Mouse (Mus musculus) liver, embryonic 13.5 days (tissue): Measurements from ENCODE around the gene Abcf1. TPM values are rescaled to one million over a fixed set of nuclear protein-coding genes. Genes with fewer than 3 reads are reported as not detected.

ENCODE experiments used
- ATAC-seq: fragments of 200-750 bp; cut with Nextera tagmentation; 2 replicates; pipeline ENCODE4 v1.8.0; 2017; ENCODE audit warnings: low read depth, mild to moderate bottlenecking, moderate number of reproducible peaks, moderate library complexity
- DNase-seq: peaks from one replicate; pipeline ENCODE4 v3.0.0; 2022
- H3K27ac ChIP-seq: fragments of 300-500 bp; sonication (generic); 2 replicates; pipeline ENCODE4 v1.5.1; 2015; ENCODE audit warnings: moderate library complexity, mild to moderate bottlenecking, inconsistent platforms
- H3K27me3 ChIP-seq: fragments of 300-500 bp; sonication (generic); 2 replicates; pipeline ENCODE4 v1.6.1; 2015; ENCODE audit warnings: mild to moderate bottlenecking, inconsistent platforms
- H3K36me3 ChIP-seq: fragments of 300-500 bp; sonication (generic); 2 replicates; pipeline ENCODE4 v1.6.1; 2015; ENCODE audit warnings: mild to moderate bottlenecking, inconsistent platforms
- H3K4me1 ChIP-seq: fragments of 300-500 bp; sonication (generic); replicated peaks from 2 replicates; pipeline ENCODE4 v1.6.1; 2015; ENCODE audit warnings: inconsistent platforms
- H3K4me2 ChIP-seq: fragments of 300-500 bp; sonication (generic); 2 replicates; pipeline ENCODE4 v1.6.1; 2015; ENCODE audit warnings: inconsistent platforms, mild to moderate bottlenecking, moderate library complexity
- H3K4me3 ChIP-seq: fragments of 300-500 bp; sonication (generic); replicated peaks from 2 replicates; pipeline ENCODE4 v1.5.1; 2015; ENCODE audit warnings: mild to moderate bottlenecking, inconsistent platforms
- H3K9ac ChIP-seq: fragments of 300-500 bp; sonication (generic); 2 replicates; pipeline ENCODE4 v1.6.1; 2015; ENCODE audit warnings: mild to moderate bottlenecking, inconsistent platforms
- H3K9me3 ChIP-seq: fragments of 300-500 bp; sonication (generic); replicated peaks from 2 replicates; pipeline ENCODE4 v1.6.1; 2016; ENCODE audit warnings: inconsistent platforms
- WGBS: fragments of 180-500 bp; shearing (Covaris S2); methylation state at CpG from one replicate; pipeline ENCODE4 v1.1.7; 2015; ENCODE audit not compliant: insufficient replicate concordance; 5-methylcytosine and 5-hydroxymethylcytosine counted together
- polyA plus RNA-seq: library from polyadenylated mRNA; unstranded; fragments of >200 nt; fragmentation: Nextera tagmentation; extraction: Ambion mirVana; gene quantifications from 2 replicates; pipeline ENCODE4 v1.2.1, GENCODE M21; 2015

Gene Abcf1
- polyA plus RNA-seq, 1 experiment from 2014 or later = 81.3 TPM

- Histone ChIP-seq H3K36me3 (peaks cover 53% of the 10 kb centered on the region), H3K4me3 (peak overlapping the region; percentile 92), H3K27ac (peak overlapping the region; percentile 97), H3K4me2 (peak overlapping the region; percentile 81), H3K9me3 (no peaks in the 10 kb centered on the region), H3K27me3 (no peaks in the 10 kb centered on the region), H3K4me1 (peaks cover 67% of the 10 kb centered on the region), H3K9ac (peak overlapping the region; percentile 98)
- ATAC-seq (peak; percentile 23), DNase-seq (peak; percentile 95)
- 6% methylated on average over 7 of the region's 7 CpGs for WGBS
Observed at GRCm38 (mm10) chr17:35919060-35919715, 50.4 kb downstream of the Abcf1 start.

DNA sequence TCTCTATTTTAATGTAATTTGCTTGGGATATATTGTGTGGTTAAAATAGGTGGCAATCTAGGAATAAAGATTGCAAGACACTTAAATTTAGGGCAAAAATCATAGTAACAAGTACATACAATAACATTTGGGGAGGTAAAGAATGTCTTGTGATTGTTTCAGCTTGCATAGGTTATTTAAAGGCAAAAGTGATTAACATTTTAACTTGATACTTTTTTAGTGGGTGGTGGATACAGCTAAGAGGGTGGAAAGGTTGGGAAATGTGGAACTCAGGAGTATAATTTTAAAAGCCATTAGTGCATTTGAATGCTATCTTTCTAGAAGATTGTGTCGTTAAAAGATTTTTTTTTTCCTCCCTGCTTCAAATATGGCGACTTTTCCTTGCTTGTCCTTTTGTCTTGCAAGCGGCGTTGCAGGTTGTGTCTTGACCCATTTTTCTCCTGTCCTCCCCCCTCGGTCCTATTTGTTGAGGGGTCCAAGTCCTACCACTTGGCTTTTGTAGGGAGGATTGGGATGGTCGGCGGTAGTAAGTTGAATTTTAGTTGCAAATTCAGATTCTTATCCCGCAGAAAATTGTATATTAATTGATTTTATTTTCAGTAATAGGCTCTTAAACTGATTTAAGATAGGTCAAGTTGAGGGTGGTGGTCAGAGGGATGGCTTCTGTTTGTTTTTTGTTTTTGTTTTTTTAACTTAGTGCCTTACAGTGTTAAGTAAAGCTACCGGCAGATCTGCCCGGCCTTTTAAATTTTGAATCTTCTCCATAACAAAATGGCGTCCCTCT is 51.1 kb downstream of the Abcf1 start:
- under 1% methylated on average over 11 of the region's 11 CpGs for WGBS
- peak; percentile 38 for DNase-seq
- peaks cover 64% of the 10 kb centered on the region for H3K4me1 ChIP-seq

GRCm38 (mm10) chr17:35917463-35918251 is 51.9 kb downstream of the Abcf1 start:
- ATAC-seq = no peak
- H3K36me3 ChIP-seq = peaks cover 53% of the 10 kb centered on the region

More for the DNA sequence above, 51.1 kb downstream of the Abcf1 start:
- peak overlapping the region; percentile 92 for H3K4me3 ChIP-seq
- no peak for ATAC-seq
- H3K9ac ChIP-seq = peak overlapping the region; percentile 98
- H3K36me3 ChIP-seq = peaks cover 53% of the 10 kb centered on the region
- no peaks in the 10 kb centered on the region for H3K9me3 ChIP-seq
- H3K27me3 ChIP-seq = no peaks in the 10 kb centered on the region
- H3K4me2 ChIP-seq = peak overlapping the region; percentile 81
- peak overlapping the region; percentile 97 for H3K27ac ChIP-seq

DNA sequence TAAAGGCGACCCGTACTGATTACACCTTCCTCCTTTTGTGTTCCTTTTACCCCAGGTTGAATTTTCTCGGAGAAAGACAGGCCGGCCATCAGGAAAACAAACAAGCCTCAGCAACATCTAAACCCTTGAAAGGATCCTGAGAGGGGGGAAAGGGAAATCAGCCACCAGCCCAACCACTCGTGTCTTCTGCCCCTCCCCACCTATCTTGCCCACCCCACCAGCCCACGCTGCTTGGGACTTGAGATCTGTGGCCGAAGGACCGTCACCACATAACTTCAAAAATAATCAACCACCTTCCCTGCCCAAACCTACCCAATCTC is 52.5 kb downstream of the Abcf1 start:
- WGBS = 0% methylated on average over 8 of the region's 8 CpGs
- Histone ChIP-seq H3K4me2 (peak overlapping the region; percentile 81), H3K4me1 (peaks cover 65% of the 10 kb centered on the region), H3K9me3 (no peaks in the 10 kb centered on the region), H3K36me3 (peaks cover 54% of the 10 kb centered on the region), H3K9ac (peak overlapping the region; percentile 98), H3K27me3 (no peaks in the 10 kb centered on the region), H3K4me3 (peak overlapping the region; percentile 92), H3K27ac (peak overlapping the region; percentile 97)
- no peak for DNase-seq
- ATAC-seq = no peak

More at GRCm38 (mm10) chr17:35917463-35918251, 51.9 kb downstream of the Abcf1 start:
- H3K9me3 ChIP-seq = no peaks in the 10 kb centered on the region
- H3K9ac ChIP-seq = peak overlapping the region; percentile 98
- WGBS = under 1% methylated on average over 13 of the region's 13 CpGs
- H3K27ac ChIP-seq = peak overlapping the region; percentile 97
- H3K4me1 ChIP-seq = peaks cover 65% of the 10 kb centered on the region
- H3K4me2 ChIP-seq = peak overlapping the region; percentile 81
- peak overlapping the region; percentile 92 for H3K4me3 ChIP-seq
- no peaks in the 10 kb centered on the region for H3K27me3 ChIP-seq
- peak; percentile 43 for DNase-seq

DNA sequence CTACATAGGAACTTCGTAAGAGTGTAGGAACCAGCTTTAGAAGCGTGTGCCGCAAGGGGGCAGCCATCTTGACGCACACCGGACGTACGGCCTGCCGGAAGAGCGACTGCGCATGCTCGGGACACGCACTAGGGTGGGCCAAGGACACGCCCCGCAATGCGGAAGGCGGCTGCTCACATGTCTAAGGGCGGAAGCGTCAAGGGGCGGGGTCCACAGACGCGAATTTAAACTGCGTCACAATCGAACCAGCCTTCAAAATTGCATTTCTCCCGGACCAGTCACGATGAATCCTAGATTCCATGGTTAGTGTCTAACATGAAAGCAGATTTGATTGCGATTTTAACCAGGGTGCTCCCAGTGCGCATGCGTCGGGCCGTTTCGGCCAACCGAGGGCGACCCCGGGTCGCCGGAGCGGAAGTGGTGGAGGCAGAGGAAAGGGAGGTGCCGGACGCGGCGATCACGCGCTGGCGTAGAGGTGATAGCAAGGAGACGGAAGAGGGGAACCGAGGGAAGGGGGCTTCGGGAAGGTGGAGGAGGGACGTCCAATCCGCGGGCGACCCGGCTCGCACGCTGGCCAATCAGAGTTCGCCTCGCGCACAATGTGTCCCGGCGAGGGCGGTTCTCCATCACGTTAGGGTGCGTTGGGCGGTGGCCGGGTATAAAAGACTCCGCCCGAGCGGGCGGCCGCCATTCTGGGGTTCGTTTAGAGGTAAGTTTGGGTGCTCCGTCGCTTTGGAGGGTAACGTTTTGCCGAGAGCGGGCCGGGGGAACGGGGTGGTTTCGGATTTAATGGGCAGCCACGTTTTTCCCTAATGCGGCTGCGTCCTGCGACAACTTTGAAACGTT is 53.0 kb downstream of the Abcf1 start, which contains the start of the genes Mrps18b and Ppp1r10:
Gene Mrps18b, minus strand, starts transcription at position 93 of the 846 bp plus-strand sequence.
Gene Ppp1r10, plus strand, starts transcription at position 138 of the 846 bp plus-strand sequence.
- H3K9me3 ChIP-seq = no peaks in the 10 kb centered on the region
- peak within 1 kb of the TSS; percentile 97 for H3K27ac ChIP-seq
- peak within 1 kb of the TSS; percentile 81 for H3K4me2 ChIP-seq
- H3K36me3 ChIP-seq = peaks cover 57% of the 10 kb centered on the region
- peak within 1 kb of the TSS; percentile 98 for H3K9ac ChIP-seq
- peak within 1 kb of the TSS; percentile 92 for H3K4me3 ChIP-seq
- DNase-seq = peak; percentile 98
- peaks cover 61% of the 10 kb centered on the region for H3K4me1 ChIP-seq
- WGBS = under 1% methylated on average over 83 of the region's 83 CpGs
- peak; percentile 88 for ATAC-seq
- no peaks in the 10 kb centered on the region for H3K27me3 ChIP-seq

- under 1% methylated on average over 28 of the region's 28 CpGs for WGBS
- H3K36me3 ChIP-seq = peaks cover 58% of the 10 kb centered on the region
Observed at GRCm38 (mm10) chr17:35915538-35916296, 53.8 kb downstream of the Abcf1 start.

DNA sequence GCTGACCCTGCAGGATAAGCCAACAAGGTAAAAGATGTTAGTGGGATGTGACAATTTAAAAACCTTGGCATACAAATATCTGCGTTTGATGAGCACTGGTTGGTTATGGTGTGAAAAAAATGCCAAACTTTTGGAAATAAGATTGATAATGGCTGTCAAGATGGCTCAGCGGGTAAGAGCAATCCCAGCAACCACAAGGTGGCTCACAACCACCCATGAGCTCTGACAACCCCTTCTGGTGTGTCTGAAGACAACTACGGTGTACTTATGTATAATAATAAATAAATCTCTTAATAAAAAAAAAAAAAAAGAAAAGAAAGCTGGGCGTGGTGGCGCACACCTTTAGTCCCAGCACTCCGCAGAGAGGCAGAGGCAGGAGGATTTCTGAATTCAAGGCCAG is 54.6 kb downstream of the Abcf1 start:
- peaks cover 52% of the 10 kb centered on the region for H3K36me3 ChIP-seq
- peak overlapping the region; percentile 97; the same call in 1 of the 2 replicates for H3K27ac ChIP-seq
- WGBS = 50% methylated on average over 6 of the region's 6 CpGs
- H3K27me3 ChIP-seq = no peaks in the 10 kb centered on the region
- peak overlapping the region; percentile 98 for H3K9ac ChIP-seq
- ATAC-seq (no peak), DNase-seq (no peak)
- peak overlapping the region; percentile 92 for H3K4me3 ChIP-seq
- H3K4me2 ChIP-seq = peak overlapping the region; percentile 81
- peaks cover 51% of the 10 kb centered on the region for H3K4me1 ChIP-seq
- H3K9me3 ChIP-seq = no peaks in the 10 kb centered on the region

More at GRCm38 (mm10) chr17:35915538-35916296, 53.8 kb downstream of the Abcf1 start:
- Histone ChIP-seq H3K9me3 (no peaks in the 10 kb centered on the region), H3K4me2 (peak overlapping the region; percentile 81), H3K9ac (peak overlapping the region; percentile 98), H3K27me3 (no peaks in the 10 kb centered on the region), H3K4me3 (peak overlapping the region; percentile 92), H3K4me1 (peaks cover 56% of the 10 kb centered on the region), H3K27ac (peak overlapping the region; percentile 97)
- peak; percentile 6; the same call in 1 of the 2 replicates for ATAC-seq
- no peak for DNase-seq

DNA sequence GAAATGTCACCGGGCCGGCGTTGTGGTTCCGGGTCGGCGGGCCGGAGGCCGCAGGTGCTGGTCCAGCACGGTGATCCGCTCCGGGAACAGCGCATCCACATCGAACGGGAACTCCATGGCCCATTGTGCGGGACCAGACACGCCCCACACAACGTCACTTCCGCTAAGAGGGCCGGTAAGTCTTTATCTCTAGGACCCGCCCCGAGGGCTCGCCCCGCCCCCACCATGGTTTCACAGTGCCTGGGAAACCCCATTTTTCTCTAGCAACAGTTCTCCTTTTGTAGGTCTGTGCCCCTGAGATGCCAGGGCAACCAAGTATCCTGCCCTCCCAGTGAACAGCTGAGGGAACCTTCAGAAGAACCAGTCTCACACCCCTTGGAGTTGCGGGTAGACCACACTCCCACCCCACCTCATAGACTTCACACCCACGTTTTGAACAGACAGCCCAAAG is 59.6 kb downstream of the Abcf1 start, which contains the start of gene Atat1:
Gene Atat1, minus strand, starts transcription at position 157 of the 451 bp plus-strand sequence.
- H3K9ac ChIP-seq = peak within 1 kb of the TSS; percentile 73
- H3K9me3 ChIP-seq = no peaks in the 10 kb centered on the region
- 2% methylated on average over 25 of the region's 25 CpGs for WGBS
- H3K4me2 ChIP-seq = peak within 1 kb of the TSS; percentile 84
- peak within 1 kb of the TSS; percentile 71 for H3K4me3 ChIP-seq
- DNase-seq (peak; percentile 90), ATAC-seq (peak; percentile 81)
- no peaks in the 10 kb centered on the region for H3K27me3 ChIP-seq
- peaks cover 57% of the 10 kb centered on the region for H3K36me3 ChIP-seq
- H3K27ac ChIP-seq = peak within 1 kb of the TSS; percentile 79
- peaks cover 46% of the 10 kb centered on the region for H3K4me1 ChIP-seq

DNA sequence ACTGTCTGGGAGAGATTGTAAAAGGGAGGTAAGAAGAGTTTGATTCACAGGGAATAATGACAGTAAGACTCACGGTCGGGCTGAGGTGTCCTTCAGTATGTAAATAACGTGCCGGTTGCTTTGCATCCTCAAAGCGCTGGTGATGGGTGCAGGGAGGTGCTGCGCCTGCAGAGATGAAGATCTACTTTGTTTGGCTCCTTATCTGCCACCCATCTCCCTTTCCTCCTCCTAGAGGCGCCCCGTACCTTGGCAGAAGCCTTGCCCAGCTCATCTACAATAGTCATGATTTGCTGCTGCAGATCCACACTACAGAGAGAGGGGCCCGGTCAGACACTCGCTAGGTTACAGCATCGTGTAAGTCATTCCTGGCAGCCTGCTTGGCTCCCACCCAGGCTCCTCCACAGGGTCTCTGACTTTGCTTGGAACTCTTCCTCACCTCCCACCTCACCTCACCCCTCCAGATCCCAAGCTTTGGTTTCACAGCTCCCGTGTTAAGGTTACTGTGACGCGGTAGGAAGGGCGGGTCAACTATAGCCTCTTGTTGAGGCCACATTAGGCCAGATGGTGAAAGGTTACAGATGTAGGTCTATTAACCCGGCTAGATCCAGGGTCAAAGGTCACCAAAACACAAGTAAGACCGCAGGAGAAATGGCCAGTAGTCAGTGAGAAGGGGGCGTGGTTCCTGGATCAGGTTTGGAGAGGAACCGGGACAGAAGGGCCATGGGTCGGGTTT is 60.2 kb downstream of the Abcf1 start:
- ATAC-seq = peak; percentile 53

More for the DNA sequence above, 60.2 kb downstream of the Abcf1 start:
- peak overlapping the region; percentile 84 for H3K4me2 ChIP-seq
- peak overlapping the region; percentile 71 for H3K4me3 ChIP-seq
- WGBS = 38% methylated on average over 20 of the region's 20 CpGs
- DNase-seq = no peak
- H3K9me3 ChIP-seq = no peaks in the 10 kb centered on the region
- peaks cover 42% of the 10 kb centered on the region for H3K4me1 ChIP-seq
- H3K27me3 ChIP-seq = no peaks in the 10 kb centered on the region
- H3K36me3 ChIP-seq = peaks cover 57% of the 10 kb centered on the region
- H3K27ac ChIP-seq = peak overlapping the region; percentile 79
- peak overlapping the region; percentile 73 for H3K9ac ChIP-seq
